Mouse (Mus musculus) adrenal gland, adult 8-10 months (tissue): ENCODE results near the gene Lgi4. TPM values are rescaled to one million over a fixed set of nuclear protein-coding genes. Genes with fewer than 3 reads are reported as not detected.

Experiments
- DNase-seq: peaks from one replicate; pipeline ENCODE4 v3.0.0; 2022
- total RNA-seq, 4 experiments: library from RNA; stranded (reverse); gene quantifications; 2 replicates each; pipeline ENCODE4 v1.2.4; 2022

The Lgi4 gene
- total RNA-seq, 4 experiments from 2014 or later, result 2.8 to 8.8 (median 4.2) TPM

DNA sequence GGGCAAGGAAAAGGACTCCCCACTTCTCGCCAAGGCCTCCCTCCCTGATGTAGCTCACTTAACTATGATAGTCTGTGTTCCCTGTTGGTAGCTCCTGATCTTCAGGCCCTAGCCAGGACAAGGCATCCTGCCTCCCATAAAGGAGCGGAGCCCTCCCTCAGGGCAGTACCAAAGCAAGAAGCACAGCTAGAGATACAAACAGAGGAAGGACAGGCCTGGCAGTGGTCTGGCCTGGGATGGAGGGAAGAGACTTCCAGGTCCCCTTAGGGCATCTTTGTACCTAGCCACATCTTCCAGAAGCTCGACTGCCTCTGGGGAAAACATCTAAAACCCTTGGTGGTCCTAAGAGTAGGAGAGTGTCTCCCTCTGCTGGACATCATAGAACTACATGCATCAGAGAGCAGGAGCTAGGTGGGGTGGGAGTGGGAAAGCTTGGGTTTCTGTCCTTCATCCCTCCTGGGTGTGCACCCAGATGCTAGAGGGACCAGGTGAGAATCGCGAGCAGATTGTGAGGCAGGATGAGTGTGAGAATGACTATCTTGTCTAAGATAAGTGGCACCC is 18.8 kb downstream of the Lgi4 start:
- DNase-seq, result no peak

DNA sequence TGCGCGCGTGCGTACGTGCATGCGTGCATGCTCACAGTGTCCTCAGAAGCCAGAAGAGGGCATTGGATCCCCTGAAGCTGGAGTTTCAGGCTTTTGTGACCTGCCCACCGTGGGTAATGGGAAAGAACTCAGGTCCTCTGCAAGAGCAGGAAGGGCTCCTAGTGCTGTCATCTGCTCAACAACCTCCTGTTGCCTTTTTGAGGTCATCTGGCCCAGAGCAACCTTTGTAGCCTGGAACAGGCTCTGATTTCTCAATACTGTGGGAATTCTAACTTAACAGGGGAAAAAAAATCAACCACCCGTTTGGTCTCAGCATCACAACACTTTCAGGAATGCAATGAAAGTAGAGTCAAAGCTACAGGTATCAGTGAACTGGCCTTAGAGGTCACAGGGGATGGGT is 20.5 kb downstream of the Lgi4 start:
- no peak for DNase-seq

DNA sequence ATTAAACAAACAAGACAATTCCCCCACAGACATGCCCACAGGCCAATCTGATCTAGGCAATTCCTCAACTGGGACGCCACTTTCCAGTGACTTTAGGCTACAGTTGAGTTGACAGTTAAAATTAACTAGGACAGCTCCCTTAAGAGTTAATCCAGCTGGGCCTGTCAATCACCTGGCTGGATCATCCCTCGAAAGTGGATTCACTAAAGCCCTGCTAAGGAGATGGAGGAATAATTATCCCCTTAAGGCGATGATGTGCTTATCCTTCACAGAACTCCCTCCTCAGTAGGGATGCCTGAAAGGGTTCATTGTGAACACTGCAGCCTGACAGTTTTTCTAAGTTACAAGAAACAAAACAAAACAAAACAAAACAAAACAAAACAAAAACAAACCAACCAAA is 21.5 kb downstream of the Lgi4 start:
- DNase-seq, result no peak

DNA sequence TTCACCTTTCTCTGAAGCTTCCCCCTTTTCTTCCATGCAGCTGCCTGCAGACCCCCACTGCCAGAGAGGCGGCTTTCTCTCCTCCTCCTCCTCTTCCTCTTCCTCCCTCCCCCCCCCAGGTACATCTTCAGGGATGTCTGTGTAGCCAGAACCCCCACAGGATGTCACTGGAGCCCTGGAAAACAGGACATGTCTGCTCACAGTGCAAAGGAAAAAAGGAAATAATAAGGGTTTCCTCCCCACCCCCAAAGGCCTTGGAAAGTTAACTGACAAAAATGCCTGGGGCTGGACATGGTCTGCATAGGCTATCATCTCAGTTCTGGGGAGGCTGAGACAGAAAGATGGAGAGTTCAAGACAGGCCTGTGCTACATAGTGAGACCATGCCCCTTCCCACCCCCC is 22.0 kb downstream of the Lgi4 start:
- DNase-seq, result no peak

DNA sequence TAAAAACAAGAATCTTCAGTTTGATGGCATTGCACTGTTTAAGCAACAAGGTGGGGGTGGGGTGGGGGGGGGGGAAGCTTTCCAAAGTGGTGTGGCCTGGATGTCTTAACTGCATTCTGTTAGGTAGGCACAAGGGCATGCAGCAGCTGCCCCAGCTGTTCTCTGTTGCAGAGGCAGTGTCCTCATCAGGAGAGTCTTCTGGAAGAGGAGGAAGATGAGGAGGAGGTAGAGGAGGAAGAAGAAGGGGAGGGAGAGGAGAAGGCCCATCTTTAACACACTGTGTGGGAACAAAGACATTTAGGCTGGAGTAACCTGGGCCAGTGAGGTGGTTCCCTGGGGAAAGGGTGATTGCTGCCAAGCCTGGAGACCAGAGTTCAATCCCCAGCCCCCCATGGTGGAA is 23.0 kb downstream of the Lgi4 start:
- DNase-seq, result no peak

DNA sequence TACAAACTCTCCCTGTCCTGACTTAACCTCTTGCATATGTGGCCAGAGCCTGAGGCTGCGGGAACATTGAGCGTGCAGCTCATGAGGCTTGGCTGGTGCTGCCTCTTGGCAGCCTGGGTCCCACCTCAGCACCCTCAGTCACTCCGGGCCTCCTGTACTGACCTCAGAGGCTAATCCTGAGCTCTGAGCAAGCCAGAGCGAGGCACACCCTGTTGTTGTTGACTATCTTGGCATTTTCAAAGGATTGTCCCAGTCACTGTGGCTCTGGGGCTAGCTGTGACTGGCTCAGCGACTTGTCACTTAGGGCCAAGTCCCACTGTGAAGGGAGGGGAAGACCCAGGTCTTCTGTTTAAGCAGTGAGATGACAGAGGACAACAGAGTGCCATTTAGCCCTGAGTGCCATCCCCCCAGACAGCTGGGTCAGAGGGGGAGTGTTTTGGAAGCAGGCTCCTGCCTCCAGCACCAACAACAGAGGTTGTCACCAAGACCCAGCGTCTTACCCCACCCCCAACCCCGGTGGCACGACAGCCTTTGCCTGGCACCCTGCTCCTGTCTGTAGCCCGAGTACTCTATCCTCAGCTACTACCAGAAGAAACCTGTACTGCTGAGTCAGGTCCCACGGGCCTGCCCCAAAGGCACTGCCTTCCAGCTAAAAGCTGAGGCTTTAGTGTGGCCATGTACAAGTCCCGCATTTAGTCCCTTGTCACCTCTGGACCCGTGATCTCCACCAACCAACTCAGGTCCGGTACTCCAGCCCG is 23.9 kb downstream of the Lgi4 start:
- DNase-seq, result peak; percentile 39

DNA sequence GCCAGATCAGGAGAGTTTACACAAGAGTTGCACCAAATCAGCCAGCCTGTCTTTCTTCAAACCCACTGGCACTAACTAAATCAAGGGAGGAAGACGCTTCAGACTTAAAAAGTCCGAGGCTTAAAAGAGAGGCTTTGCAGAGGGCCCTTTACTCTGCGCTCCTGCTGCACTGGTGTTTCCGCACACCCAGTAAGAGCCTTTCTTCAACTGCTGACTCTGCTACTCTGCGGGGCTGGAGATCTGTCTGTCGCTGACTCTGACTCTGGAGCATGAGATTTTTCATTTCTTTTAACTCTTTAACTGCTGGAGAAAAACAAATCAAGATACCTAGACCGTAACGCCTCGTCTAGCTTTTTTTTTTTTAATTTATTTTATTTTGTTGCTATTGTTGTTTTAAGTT is 25.0 kb downstream of the Lgi4 start:
- DNase-seq, result no peak

DNA sequence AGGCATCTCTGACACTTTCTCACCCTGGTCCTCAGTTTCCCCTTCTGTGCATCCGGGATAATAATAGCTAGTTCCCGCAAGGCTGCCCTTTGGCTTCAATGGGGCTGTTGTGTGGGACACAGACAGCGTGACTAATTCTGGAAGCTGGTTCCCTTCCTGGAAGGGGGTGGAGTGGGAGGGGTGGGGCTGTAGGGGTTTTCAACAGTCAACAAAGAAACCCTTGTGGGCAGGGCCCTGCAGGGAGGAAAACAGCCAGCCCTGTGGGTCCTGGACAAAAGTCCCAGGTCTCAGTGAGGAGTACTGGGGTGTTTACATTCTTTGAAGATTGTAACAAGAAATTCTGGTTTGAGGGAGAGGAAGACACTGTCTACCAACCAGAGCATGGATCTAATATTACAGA is 26.0 kb downstream of the Lgi4 start:
- no peak for DNase-seq

DNA sequence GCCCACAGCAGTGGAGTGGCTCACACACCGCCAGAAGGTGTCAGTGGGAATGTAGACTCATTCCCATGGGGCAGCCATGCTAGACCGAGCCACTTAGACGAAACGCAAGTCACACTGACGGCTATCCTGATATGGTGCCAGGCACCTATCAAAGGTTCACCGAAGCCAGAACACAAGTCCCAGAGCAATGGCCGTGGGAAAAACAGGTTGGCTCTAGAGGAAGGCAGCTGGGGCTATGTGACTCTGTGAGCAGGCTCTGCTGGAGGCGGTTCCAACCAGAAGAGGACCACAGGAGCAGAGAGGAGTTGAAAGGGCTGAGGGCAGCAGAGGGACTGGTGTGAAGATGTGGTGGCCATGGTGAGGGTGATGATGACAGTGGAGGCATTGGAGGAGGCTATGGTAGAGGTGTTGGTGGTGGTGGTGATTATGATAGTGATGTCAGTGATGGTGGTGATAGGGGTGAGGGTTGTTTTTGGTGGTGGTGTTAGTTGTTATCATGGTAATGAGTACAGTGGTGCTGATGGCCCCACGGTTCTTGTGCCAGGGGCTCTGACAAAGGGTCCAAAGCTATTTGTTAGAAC is 27.1 kb downstream of the Lgi4 start:
- DNase-seq, result no peak

DNA sequence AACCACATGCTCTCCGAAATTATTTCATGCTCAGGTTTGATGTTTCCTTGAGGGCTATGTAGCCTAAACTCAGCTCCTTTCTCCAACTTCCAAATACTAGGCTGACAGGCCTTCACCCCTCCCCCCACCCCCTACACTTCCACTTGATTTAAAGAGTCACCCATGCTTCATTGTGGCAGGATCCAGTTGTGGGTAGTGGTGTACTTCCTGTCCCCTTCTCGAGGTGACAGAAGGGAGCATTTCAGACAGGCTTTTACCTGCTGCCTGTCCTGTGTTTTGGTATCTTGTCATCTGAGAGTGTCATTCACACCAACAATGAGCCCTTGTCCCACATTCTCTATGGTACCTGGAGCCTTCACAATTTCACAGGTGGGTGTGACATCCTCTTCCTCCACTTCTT is 28.1 kb downstream of the Lgi4 start:
- DNase-seq, result no peak

DNA sequence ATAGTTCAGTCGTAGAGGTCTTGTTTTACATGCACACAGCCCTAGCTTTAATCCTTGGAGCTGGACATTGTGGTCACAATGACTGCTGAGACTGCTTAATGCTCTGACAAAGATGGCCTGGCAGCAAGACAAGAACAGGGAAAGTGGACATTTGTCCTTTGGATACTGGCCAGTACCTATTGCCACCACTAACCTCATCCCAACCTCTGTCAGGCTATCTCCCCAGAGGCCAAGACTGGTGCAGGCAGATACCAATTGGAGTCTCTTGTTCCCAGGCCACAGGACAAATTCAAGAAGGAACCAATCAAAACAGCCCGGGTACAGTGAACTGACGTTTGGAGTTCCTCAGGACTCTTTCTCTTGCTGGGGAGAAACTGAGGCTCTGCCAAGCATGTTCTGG is 29.1 kb downstream of the Lgi4 start:
- no peak for DNase-seq

DNA sequence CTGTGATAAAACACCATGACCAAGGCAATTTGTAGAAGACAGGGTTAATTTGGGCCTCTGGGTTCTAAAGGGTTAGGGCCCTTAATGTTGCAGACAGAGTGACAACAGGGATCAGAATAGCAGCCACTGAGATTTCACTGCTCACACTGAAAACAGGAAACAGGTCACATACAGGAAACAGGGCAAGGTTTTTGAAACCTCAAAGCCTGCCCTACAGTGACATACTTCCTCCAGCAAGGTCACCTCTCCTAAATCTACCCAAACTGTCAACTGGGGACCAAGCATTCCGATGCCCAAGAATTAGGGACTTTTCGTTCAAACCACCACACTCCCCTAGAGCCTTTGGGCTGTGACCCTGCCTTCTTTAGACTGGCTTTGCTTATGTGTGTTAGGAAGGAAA is 30.6 kb downstream of the Lgi4 start:
- no peak for DNase-seq

DNA sequence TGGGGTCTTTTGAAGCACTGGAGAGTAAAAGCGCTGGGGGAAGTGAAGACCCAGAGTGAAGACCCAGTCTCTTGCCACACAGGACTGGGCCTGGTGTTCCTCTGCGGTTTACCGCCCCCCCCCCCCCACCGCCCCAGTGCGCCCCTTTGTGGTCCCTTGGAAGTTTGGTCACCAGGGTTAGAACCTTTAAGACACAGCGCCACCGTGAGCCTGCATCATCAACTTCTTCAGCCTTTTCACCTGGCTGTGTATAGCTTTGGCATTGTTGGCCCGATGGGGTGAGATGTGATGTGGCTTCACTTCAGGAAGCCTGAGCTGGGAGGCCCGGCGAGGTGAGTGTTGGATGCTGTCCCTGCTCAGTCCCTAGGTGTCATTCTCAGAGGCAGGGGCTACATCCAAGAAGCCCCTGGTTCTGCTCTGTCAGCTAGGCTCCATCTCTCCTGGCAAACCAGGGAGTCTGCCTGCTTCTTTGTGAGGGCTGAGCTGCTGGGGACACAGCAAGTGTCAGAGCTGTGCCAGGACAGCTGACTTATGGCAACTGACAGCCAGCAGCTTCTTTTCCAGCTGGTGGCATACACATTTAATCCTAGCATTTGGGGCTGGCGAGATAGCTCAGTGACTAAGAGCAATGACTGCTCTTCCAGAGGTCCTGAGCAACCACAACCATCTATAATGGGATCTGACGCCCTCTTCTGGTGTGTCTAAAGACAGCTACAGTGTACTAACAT is 35.8 kb downstream of the Lgi4 start:
- no peak for DNase-seq

DNA sequence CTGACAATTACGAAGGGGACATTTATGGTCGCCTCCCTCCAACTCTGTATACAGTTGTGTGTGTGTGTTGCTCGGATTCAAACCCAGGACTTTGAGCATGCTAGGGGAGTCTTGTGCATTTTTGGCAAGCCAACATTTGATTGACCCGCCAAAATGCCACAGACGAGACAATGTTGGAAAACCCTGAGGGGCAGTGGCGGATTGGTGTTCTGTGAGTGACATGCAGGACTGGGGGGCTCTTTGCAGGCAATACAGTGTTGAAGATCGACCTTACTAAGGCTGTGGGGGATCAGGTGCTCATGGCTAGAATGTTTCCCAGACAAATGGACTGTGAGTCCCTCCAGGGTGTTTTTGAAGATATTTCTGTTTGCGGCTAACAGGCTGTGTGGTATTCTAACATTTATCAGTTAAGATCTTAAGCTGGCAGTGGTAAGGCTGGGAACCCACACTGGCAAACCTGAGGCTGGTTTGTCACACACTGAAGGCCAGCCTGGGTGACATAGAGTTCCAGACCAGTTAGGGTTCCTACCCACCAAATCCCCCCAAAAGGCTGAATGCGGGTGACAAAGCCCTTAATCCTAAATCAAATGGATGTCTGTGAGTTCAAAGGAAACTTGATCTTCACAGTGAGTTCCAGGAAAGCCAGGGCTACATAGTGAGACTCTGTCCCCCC is 37.9 kb downstream of the Lgi4 start:
- DNase-seq, result no peak

DNA sequence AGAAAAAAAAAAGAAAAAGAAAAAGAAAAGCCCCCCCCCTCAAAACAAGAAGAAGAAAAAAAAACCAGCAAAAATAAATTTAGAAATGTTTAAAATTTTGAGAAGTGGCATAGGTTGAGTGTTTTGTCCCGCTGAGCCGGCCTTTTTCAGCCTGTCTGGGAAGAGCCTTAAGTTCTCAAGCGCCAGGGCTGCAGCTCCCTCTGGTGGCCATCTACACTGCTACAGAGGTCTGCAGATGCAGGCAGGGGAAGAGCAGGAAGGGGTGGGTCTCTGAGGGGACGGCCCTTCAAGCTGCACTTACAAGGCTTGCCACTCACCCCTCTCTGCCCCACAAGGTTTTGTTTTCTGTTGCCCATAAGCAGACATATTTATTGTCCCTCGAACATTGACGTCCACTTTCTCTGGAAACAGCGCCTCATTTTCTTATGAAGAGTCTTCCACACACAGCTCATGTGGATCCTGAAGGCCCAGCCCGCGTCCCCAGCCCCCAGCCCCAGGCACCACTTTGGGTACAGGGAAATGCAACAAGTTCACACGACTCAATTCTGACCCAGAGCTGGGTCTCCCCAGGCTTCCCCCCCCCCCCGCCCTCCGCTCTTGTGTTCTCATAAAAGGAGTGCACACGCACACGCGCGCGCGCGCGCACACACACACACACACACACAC is 38.6 kb downstream of the Lgi4 start:
- peak; percentile 83 for DNase-seq

DNA sequence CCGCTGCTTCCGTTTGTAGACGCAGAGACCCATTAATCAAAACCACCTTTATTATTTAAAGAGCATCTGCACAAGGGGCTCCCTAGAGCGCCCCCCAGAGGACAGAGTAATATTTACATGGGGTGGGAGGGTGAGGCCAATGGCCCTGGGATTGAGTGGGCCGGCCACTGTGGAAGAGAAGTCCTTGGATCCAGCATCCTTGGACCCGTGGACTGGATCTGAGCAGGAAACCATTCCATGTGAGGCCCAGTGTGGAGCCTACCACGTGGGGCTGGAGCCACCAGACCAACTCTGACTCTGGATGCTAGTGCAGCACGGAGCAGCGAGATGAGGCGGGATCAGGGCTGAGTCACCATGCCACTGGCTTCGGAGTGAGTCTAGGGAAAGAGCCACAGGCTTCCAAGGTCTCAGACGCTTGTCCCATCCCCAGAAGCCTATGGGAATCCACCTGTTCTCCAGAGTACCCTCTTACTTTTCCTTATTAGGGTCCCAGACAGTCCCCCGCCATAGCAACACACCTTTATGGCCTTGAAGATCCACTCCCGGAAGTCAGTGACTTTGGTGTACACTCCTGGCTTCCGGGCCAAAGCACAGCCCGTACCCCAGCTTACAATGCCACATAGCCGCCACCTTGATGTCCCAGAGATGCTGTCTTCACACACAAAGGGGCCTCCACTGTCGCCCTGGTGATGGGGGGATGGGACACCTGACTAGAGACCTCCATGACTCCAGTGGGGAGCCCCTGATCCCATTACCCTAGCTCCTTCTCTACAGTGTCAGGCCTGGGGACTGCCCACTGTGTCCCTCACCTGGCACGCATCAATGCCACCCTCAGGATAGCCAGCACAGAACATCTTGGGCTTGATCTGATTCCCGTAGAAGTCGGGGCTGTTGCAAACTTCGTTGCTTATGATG is 39.8 kb downstream of the Lgi4 start:
- DNase-seq, result peak; percentile 72

DNA sequence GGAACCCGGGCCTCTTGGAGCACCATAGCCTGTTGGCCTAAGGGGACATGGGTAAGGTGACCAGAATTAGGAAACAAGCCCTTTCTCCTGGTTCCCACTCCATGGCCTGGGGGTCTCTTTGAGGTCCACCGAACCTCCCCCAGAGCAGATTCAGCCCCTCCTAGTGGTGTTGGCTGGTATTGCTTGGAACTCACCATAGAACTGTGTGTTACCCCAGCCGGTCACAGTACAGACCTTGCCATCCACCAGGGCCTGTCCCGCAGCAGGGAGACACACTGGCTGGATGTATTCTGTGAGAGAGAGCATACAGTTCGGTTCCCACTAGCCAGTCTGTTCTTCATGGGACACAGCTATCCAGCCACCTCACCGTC is 40.5 kb downstream of the Lgi4 start:
- no peak for DNase-seq

DNA sequence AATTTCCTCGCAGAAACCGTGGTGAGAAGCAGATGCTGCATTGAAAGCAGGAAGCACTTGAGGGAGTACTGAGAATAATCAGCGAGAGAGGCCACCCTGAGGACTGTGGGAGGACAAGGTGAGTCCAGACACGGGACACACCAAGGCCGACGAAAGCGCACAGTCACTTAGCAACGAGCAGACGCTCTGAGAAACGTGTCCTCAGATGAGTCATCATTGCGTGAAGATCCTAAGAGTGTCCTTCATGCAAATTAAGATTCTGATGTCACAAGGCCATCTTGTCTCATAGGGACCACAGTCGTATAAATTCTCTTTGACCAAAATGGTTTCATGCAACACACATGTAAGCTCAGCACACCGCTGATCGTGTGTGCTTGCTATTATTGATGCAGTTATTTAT is 41.6 kb downstream of the Lgi4 start:
- DNase-seq, result peak; percentile 82

DNA sequence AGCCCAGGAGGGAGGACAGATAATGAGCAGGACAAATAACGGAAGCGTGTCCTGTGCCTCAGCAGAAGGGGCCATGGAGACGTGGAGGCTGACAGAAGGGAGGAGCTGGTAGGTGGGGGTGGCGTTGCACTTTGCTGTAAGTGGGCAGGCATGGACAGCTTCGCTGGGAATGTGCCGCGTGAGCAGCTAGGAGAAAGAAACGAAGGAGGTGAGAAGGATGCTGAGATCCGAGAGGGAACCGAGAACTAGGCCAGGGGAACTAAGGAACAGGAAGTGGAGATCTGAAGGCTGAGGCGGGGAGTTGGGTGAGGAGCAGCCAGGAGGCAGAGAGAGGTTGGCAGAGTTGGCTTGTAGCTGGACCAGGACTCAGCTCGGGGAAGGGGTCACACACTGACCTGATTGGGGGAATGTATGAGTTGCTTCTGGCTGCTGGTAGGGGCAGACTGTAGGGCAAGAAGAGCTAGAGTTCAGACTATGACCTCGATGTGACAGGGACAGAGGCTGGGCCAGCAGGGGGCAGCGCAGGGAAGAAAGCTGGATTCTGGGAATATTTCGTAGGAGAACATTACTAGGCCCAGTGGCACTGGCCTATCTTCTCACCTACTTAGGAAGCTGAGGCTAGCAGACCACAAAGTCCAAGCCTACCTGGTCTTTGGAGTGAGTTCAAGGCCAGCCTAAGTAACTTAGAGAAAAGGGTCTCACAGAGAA is 46.1 kb downstream of the Lgi4 start:
- no peak for DNase-seq

DNA sequence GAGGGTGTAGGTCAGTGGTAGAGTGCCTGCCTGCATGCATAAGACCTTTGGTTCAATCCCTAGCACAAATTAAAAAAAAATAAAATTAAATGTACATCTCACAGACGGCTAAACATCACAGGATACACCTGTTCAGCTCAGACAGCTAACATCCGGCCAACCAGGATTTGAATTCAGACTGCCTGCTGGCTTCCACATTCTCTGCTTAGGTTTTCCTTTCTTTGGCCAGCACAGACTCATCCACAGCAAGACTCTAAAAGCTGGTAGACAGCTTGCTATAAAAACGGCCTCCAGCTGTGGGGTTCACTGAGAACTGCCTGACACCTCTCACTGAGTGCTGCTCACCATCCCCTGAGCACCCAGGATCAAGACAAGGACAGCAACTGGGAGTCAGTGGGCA is 47.0 kb downstream of the Lgi4 start:
- DNase-seq, result no peak

DNA sequence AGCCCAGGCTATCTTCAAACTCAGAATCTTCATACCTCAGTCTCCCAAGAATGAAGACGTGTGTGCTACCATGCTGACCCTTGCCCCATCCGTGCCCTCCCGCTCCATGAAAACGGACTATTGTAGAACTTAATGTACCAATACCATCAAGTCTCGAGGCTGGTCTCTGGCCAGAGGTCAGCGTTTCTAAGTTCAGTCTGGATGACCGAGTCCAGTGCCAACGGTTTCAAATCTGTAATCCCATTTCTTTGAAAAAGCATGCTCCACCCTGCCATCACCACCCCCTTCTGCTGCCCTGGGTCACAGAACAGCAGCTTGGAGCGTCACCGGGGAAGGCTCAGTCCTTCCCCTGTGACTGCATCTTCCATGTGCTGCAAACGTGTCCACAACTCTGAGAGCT is 48.6 kb downstream of the Lgi4 start:
- no peak for DNase-seq
